Mouse (Mus musculus) MEL (cell line): ENCODE data around the gene Uvssa. TPM values are rescaled to one million over a fixed set of nuclear protein-coding genes. Genes with fewer than 3 reads are reported as not detected.

Experiments used
- DNase-seq: peaks from one replicate; pipeline ENCODE4 v3.0.0; 2011; ENCODE audit warnings: low read depth, low spot score
- H3K27ac ChIP-seq: 2 replicates; pipeline ENCODE4 v1.5.1; 2012; ENCODE audit warnings: low read depth, mild to moderate bottlenecking, control low read depth, low read length, moderate library complexity; ENCODE audit not compliant: control insufficient read depth
- H3K27me3 ChIP-seq, 2 experiments: fragments of 150-350 bp in 1 of 2; sonication (generic) in 1 of 2; 2 replicates each; pipeline ENCODE4 v1.6.1; 2012; ENCODE audit warnings: low read length in 2 of 2, mild to moderate bottlenecking in 2 of 2, improper control_type of control experiment in 1 of 2, moderate library complexity in 1 of 2; ENCODE audit not compliant: insufficient read depth in 2 of 2, control insufficient read depth in 1 of 2
- H3K36me3 ChIP-seq, 2 experiments: 2 replicates each; pipeline ENCODE4 v1.6.1; 2012 to 2014; ENCODE audit warnings: low read length in 2 of 2, improper control_type of control experiment in 1 of 2, inconsistent platforms in 1 of 2, mild to moderate bottlenecking in 1 of 2; ENCODE audit not compliant: insufficient read depth in 2 of 2, control insufficient read depth in 1 of 2
- H3K4me1 ChIP-seq, 2 experiments: fragments of 150-350 bp in 1 of 2; sonication (generic) in 1 of 2; 2 replicates each; pipeline ENCODE4 v1.6.1; 2012; ENCODE audit warnings: low read length in 2 of 2, improper control_type of control experiment in 1 of 2, mild to moderate bottlenecking in 1 of 2; ENCODE audit not compliant: insufficient read depth in 2 of 2, control insufficient read depth in 1 of 2
- H3K4me3 ChIP-seq, 2 experiments: fragments of 150-350 bp in 1 of 2; sonication (generic) in 1 of 2; 2 replicates each; pipeline ENCODE4 v1.5.1; 2012; ENCODE audit warnings: low read depth in 2 of 2, low read length in 2 of 2, mild to moderate bottlenecking in 2 of 2, moderate library complexity in 2 of 2, control low read depth in 1 of 2, improper control_type of control experiment in 1 of 2; ENCODE audit not compliant: control insufficient read depth in 1 of 2, insufficient read depth in 1 of 2
- H3K79me2 ChIP-seq: 2 replicates; pipeline ENCODE4 v1.6.1; 2012; ENCODE audit warnings: mild to moderate bottlenecking, low read length, moderate library complexity; ENCODE audit not compliant: control insufficient read depth, poor library complexity, insufficient read depth
- H3K9ac ChIP-seq: 2 replicates; pipeline ENCODE4 v1.6.1; 2012; ENCODE audit warnings: low read depth, mild to moderate bottlenecking, control low read depth, low read length, moderate library complexity; ENCODE audit not compliant: control insufficient read depth, poor library complexity, severe bottlenecking
- H3K9me3 ChIP-seq: fragments of 150-350 bp; sonication (generic); replicated peaks from 2 replicates; pipeline ENCODE4 v1.6.1; 2012; ENCODE audit warnings: mild to moderate bottlenecking, low read length, improper control_type of control experiment, moderate library complexity; ENCODE audit not compliant: insufficient read depth
- CHD1 ChIP-seq: IDR thresholded peaks from 2 replicates; pipeline ENCODE4 v1.6.1; 2012; ENCODE audit warnings: low read depth, mild to moderate bottlenecking, inconsistent platforms, low read length, improper control_type of control experiment
- CTCF ChIP-seq, 3 experiments: IDR thresholded peaks in 2 of 3; conservative IDR thresholded peaks in 1 of 3; 2 replicates each; pipeline ENCODE4 v1.5.1; 2011 to 2012; ENCODE audit warnings: low read length in 3 of 3, low read depth in 2 of 3, mild to moderate bottlenecking in 2 of 3, improper control_type of control experiment in 1 of 3, inconsistent platforms in 1 of 3, mixed read lengths in 1 of 3, moderate library complexity in 1 of 3; ENCODE audit not compliant: control insufficient read depth in 1 of 3, insufficient read depth in 1 of 3, poor library complexity in 1 of 3, severe bottlenecking in 1 of 3
- E2F4 ChIP-seq: IDR thresholded peaks from 2 replicates; pipeline ENCODE4 v1.6.1; 2011; ENCODE audit warnings: low read depth, low read length, improper control_type of control experiment, borderline replicate concordance
- ELF1 ChIP-seq: IDR thresholded peaks from 2 replicates; pipeline ENCODE4 v1.6.1; 2014; ENCODE audit warnings: low read depth, mild to moderate bottlenecking, inconsistent platforms, low read length, improper control_type of control experiment, moderate library complexity
- GABPA ChIP-seq: IDR thresholded peaks from 2 replicates; pipeline ENCODE4 v1.6.1; 2012; ENCODE audit warnings: low read depth, mild to moderate bottlenecking, inconsistent platforms, low read length, improper control_type of control experiment, moderate library complexity
- GATA1 ChIP-seq: IDR thresholded peaks from 2 replicates; pipeline ENCODE4 v1.6.1; 2011; ENCODE audit warnings: low read depth, low read length, improper control_type of control experiment
- JUND ChIP-seq: IDR thresholded peaks from 2 replicates; pipeline ENCODE4 v1.6.1; 2011; ENCODE audit warnings: low read depth, mild to moderate bottlenecking, improper control_type of control experiment, low read length
- KAT2A ChIP-seq: conservative IDR thresholded peaks from 2 replicates; pipeline ENCODE4 v1.6.1; 2012; ENCODE audit warnings: low read depth, low read length, improper control_type of control experiment, inconsistent platforms
- MYB ChIP-seq: IDR thresholded peaks from 2 replicates; pipeline ENCODE4 v1.6.1; 2011; ENCODE audit warnings: mild to moderate bottlenecking, low read depth, low read length, improper control_type of control experiment
- MYC ChIP-seq: IDR thresholded peaks from 2 replicates; pipeline ENCODE4 v1.6.1; 2011; ENCODE audit warnings: low read depth, mild to moderate bottlenecking, low read length, improper control_type of control experiment, moderate library complexity
- POLR2AphosphoS2 ChIP-seq: IDR thresholded peaks from 2 replicates; pipeline ENCODE4 v1.6.1; 2011; ENCODE audit warnings: low read length, improper control_type of control experiment
- RAD21 ChIP-seq: IDR thresholded peaks from 2 replicates; pipeline ENCODE4 v1.6.1; 2011; ENCODE audit warnings: mild to moderate bottlenecking, low read depth, low read length, improper control_type of control experiment
- SIN3A ChIP-seq: IDR thresholded peaks from 2 replicates; pipeline ENCODE4 v1.6.1; 2012; ENCODE audit warnings: low read length, improper control_type of control experiment, inconsistent platforms
- TCF12 ChIP-seq: IDR thresholded peaks from 2 replicates; pipeline ENCODE4 v1.6.1; 2014; ENCODE audit warnings: low read depth, mild to moderate bottlenecking, inconsistent platforms, low read length, improper control_type of control experiment, moderate library complexity
- UBTF ChIP-seq: IDR thresholded peaks from 2 replicates; pipeline ENCODE4 v1.6.1; 2012; ENCODE audit warnings: low read depth, mild to moderate bottlenecking, inconsistent platforms, low read length, improper control_type of control experiment, moderate library complexity, borderline replicate concordance; ENCODE audit not compliant: insufficient read depth
- ZKSCAN1 ChIP-seq: IDR thresholded peaks from 2 replicates; pipeline ENCODE4 v1.6.1; 2012; ENCODE audit warnings: low read depth, mild to moderate bottlenecking, inconsistent platforms, low read length, improper control_type of control experiment, moderate library complexity
- ZNF384 ChIP-seq: IDR thresholded peaks from 2 replicates; pipeline ENCODE4 v1.6.1; 2012; ENCODE audit warnings: low read depth, mild to moderate bottlenecking, inconsistent platforms, low read length, improper control_type of control experiment
- polyA plus RNA-seq, 2 experiments: library from polyadenylated mRNA; stranded (reverse) in 1 of 2; unstranded in 1 of 2; fragments of >175 nt in 1 of 2; fragments of >200 nt in 1 of 2; gene quantifications; 2 replicates each; pipeline versions ENCODE4 v1.2.1 to v1.2.4; 2012; ENCODE audit warnings: low replicate concordance in 2 of 2, low read depth in 1 of 2; ENCODE audit not compliant: insufficient read length in 2 of 2, insufficient read depth in 1 of 2, missing spikeins in 1 of 2
- total RNA-seq: library from RNA; depleted of rRNA; stranded (reverse); fragments of 300-350 nt; gene quantifications from 2 replicates; pipeline ENCODE4 v1.2.3, GENCODE M21; 2012

Gene Uvssa
- total and polyA plus RNA-seq, 3 experiments: 6.3 to 10.6 TPM; not detected in 1

- TF ChIP-seq TCF12 (0 out of 2 replicates have a peak, but pooled peaks have one; percentile 3), POLR2AphosphoS2 (no peak)
- Histone ChIP-seq H3K4me1 (peaks cover 26 to 28% of the 10 kb centered on the region in 2 experiments), H3K4me3 (peak overlapping the region; percentile 40 to 52)
Observed at GRCm38 (mm10) chr5:33352273-33352645, 26.1 kb upstream of the Uvssa start.

GRCm38 (mm10) chr5:33353011-33353410 is 25.3 kb upstream of the Uvssa start:
- H3K9me3 ChIP-seq: no peaks in the 10 kb centered on the region
- H3K79me2 ChIP-seq: peaks cover 76% of the 10 kb centered on the region
- peaks cover 27% of the 10 kb centered on the region in 2 experiments for H3K4me1 ChIP-seq
- no peak overlapping the region for H3K27ac ChIP-seq
- no peak overlapping the region for H3K9ac ChIP-seq
- TF ChIP-seq MYB (no peak), UBTF (no peak), KAT2A (no peak), CTCF (IDR thresholded peaks at IDR 0.05 in 2 of 3, conservative IDR thresholded peaks at IDR 0.05 in 1 of 3; ENCODE audit: control insufficient read depth in 1 of 3, insufficient read depth in 1 of 3, low read depth in 2 of 3, low read length in 3 of 3, poor library complexity in 1 of 3, severe bottlenecking in 1 of 3) (no peak), RAD21 (no peak), SIN3A (no peak), ZKSCAN1 (no peak), ELF1 (no peak), JUND (no peak), POLR2AphosphoS2 (no peak), GABPA (no peak), ZNF384 (no peak), CHD1 (no peak)
- TF ChIP-seq, all 39 proteins: peak for 0
- DNase-seq: no peak
- Histone ChIP-seq H3K27me3 (no peaks in the 10 kb centered on the region), H3K36me3 (peaks cover 0 to 46% of the 10 kb centered on the region in 2 experiments; a peak in 2 of 4 replicates), H3K4me3 (no peak overlapping the region)

More at GRCm38 (mm10) chr5:33352273-33352645, 26.1 kb upstream of the Uvssa start:
- Histone ChIP-seq H3K36me3 (peaks cover 0 to 47% of the 10 kb centered on the region in 2 experiments; a peak in 2 of 4 replicates), H3K27ac (peak overlapping the region; percentile 66), H3K27me3 (no peaks in the 10 kb centered on the region), H3K9me3 (no peaks in the 10 kb centered on the region), H3K9ac (peak overlapping the region; percentile 46), H3K79me2 (peaks cover 76% of the 10 kb centered on the region)
- no peak for DNase-seq

GRCm38 (mm10) chr5:33357494-33357893 is 20.9 kb upstream of the Uvssa start:
- peaks cover 52% of the 10 kb centered on the region for H3K79me2 ChIP-seq
- DNase-seq: peak; percentile 20
- TF ChIP-seq JUND (no peak), MYC (no peak), E2F4 (no peak), GATA1 (peak; percentile 27; the same call in 1 of the 2 replicates), CHD1 (no peak)
- peaks cover 3 to 6% of the 10 kb centered on the region in 2 experiments for H3K4me1 ChIP-seq
- H3K9me3 ChIP-seq: no peaks in the 10 kb centered on the region
- no peaks in the 10 kb centered on the region for H3K27me3 ChIP-seq
- H3K4me3 ChIP-seq: no peak overlapping the region
- peaks cover 15 to 23% of the 10 kb centered on the region in 2 experiments for H3K36me3 ChIP-seq
- no peak overlapping the region for H3K9ac ChIP-seq
- H3K27ac ChIP-seq: no peak overlapping the region
